Mouse (Mus musculus) urinary bladder, postnatal 10 days (tissue): ENCODE measurements around the gene Filip1.
A peak's percentile ranks its signal among the peaks of the same experiment; 100 is the strongest.

Experiments used
- DNase-seq: peaks from one replicate; pipeline ENCODE4 v3.0.0; 2022; ENCODE audit warnings: low spot score

Gene Filip1

DNA sequence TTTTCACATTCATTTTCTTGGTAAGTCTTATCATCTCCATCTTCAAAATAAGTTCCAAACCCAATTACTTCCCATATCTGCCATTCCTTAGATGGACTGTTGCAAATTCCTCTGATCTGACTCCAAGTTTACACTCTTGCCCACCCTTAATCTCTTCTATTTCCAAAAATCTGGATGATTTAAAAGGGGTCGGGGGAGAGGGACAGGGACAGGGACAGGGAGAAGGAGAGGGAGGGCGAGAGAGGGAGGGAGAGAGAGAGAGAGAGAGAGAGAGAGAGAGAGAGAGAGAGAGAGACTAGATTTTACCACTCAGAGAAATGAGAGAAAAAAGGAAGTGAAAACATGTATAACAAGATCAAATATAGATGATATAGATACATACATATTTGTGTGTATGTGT is 188.8 kb downstream of the Filip1 start:
- DNase-seq = no peak

- DNase-seq = no peak
These were observed 189.2 kb downstream of the Filip1 start for GRCm38 (mm10) chr9:79823438-79823837.

DNA sequence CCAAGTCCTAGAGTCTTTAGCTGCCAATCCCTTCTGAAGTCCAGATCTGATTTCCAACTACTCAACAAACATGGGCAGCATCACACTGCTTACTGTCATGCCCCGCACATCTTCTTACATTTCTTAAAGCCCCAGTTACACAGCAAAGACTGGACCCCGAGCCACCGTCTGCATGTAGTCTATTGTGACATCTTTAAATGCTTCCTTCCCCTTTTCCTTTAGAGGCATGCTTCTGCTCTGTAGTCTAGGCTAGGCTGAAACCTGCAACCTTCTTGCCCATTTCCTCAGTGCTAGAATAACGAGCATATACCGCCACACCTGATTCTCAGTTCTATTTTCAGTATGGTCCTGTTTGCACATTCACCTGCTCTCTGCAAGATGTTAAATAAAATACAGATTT is 196.2 kb downstream of the Filip1 start:
- DNase-seq = no peak

- no peak for DNase-seq
These were observed 196.6 kb downstream of the Filip1 start for GRCm38 (mm10) chr9:79816013-79816412.

GRCm38 (mm10) chr9:79814592-79814991 is 198.1 kb downstream of the Filip1 start:
- no peak for DNase-seq

- DNase-seq = no peak
These were observed 201.4 kb downstream of the Filip1 start for GRCm38 (mm10) chr9:79810969-79811902.

GRCm38 (mm10) chr9:79810534-79810933 is 202.1 kb downstream of the Filip1 start:
- DNase-seq = no peak

- DNase-seq = no peak
These were observed 203.2 kb downstream of the Filip1 start for GRCm38 (mm10) chr9:79809411-79809810.

DNA sequence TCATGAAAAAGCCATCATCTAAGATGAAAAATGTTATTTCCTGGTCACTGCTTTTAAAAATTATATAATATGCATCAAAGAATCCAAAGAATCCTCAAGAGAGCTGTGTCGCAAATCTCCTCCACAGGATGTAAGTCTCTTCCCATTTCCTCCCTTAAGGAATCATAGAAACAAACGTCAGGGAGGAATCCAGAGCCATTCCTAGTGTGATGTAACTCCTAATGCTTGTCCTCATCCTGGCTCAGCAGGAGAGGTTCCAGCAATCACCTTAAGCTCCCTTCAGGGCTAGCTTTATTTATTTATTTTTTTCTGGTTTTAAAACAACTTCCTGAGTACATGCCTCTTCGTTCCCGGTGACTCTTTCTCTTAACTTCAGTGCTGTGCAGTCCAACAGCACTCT is 205.5 kb downstream of the Filip1 start:
- DNase-seq = no peak

- no peak for DNase-seq
These were observed 206.2 kb downstream of the Filip1 start for GRCm38 (mm10) chr9:79806317-79807075.

- no peak for DNase-seq
These were observed 207.2 kb downstream of the Filip1 start for GRCm38 (mm10) chr9:79805426-79805825.

- DNase-seq = no peak
These were observed 216.1 kb downstream of the Filip1 start for GRCm38 (mm10) chr9:79796461-79797135.

GRCm38 (mm10) chr9:79795076-79795475 is 217.6 kb downstream of the Filip1 start:
- DNase-seq = no peak

GRCm38 (mm10) chr9:79792841-79793835 is 219.5 kb downstream of the Filip1 start, which contains the start of gene Tmem30a:
Gene Tmem30a (minus strand): TSS chr9:79793507.
- peak; percentile 75 for DNase-seq

GRCm38 (mm10) chr9:79785794-79786085 is 226.9 kb downstream of the Filip1 start:
- no peak for DNase-seq

GRCm38 (mm10) chr9:79784934-79785793 is 227.5 kb downstream of the Filip1 start:
- DNase-seq = no peak

GRCm38 (mm10) chr9:79784439-79784838 is 228.2 kb downstream of the Filip1 start:
- DNase-seq = no peak

- no peak for DNase-seq
These were observed 233.3 kb downstream of the Filip1 start for GRCm38 (mm10) chr9:79779354-79779753.

DNA sequence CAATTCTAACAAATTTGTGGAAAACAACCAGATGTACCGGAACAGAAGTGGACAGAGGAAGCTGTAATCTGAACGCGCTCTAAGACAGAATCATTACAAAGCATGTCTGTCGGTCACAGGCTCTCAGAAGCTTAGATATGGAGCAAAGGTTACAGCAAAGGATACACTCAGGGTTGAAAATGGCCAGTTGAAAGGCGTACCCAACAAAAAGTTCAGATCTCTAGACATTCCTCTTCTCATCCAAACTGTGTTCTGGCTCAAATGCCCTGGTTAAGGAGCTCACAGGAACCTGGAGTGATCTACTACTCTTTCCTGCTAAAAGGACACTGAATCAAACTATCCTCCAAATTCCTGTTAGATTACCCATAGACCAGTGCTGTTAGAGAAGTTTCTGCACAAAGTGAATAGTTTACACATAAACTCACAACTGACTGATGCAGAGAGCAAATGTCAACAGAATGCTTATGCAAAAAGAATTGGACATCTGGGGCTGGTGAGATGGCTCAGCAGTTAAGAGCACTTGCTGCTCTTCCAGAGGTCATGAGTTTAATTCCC is 245.6 kb downstream of the Filip1 start:
- DNase-seq = no peak

GRCm38 (mm10) chr9:79765329-79765728 is 247.3 kb downstream of the Filip1 start:
- DNase-seq = no peak
